Comparison of ENCODE assay signal across 22 mouse cellular contexts in the genomic region with DNA sequence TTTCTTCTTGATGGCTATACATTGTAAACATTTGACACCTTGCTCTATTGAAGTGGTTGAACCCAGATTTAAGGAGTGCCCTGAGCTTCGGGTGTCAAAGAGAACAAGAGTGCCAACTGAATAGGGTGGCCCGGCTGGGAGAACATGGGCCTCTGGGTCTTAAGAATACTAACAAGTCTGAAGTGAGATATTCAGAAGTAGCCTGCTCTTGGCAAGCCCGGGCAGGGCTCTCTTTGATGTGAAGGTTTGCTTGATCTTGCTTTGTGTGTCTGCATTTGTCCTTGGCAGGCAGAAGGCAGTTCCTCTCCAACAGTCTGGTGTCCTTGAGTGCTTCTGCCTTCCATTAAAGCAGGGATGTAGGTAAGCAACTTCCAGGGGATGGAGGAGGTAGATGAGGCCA.
DNase-seq lines count a peak whose midpoint lies in the region; ATAC-seq and TF ChIP-seq lines count a peak whose summit lies in the region.
"Had no signal": no experiment of that assay in that cellular context is flagged by ENCODE, and none has a peak within 500 bp of the region (broad histone marks: within the 10 kb centered on the region; RNA-seq: fewer than 3 reads in every experiment).

No protein-coding gene starts in this region.

- peak overlapping the region; percentile 12; the same call in 1 of the 2 replicates for H3K4me2 ChIP-seq in CH12.LX (ENCODE audit: insufficient read depth, low read depth, poor library complexity, severe bottlenecking)
- no peak overlapping the region for H3K4me2 ChIP-seq in liver, embryonic 12.5 days
- H3K4me2 ChIP-seq: embryonic facial prominence, embryonic 12.5 days; limb, embryonic 13.5 days; neural tube, embryonic 15.5 days had no signal

- no peak for ATAC-seq in liver, embryonic 12.5 days
- no peak for ATAC-seq in CD4-positive, CD25-positive, alpha-beta regulatory T cell, adult 4 months
- ATAC-seq: forebrain, embryonic 16.5 days had no signal

- peak; percentile 41 for TF ChIP-seq POLR2A in CH12.LX (IDR thresholded peaks at IDR 0.05; ENCODE audit: low read depth, low read length)
- TF ChIP-seq POLR2A in thymus, adult 2 months (IDR thresholded peaks at IDR 0.05; ENCODE audit: control insufficient read depth, extremely low read depth, insufficient read depth, low read length, poor library complexity), result no peak

- TF ChIP-seq CTCF in CH12.LX (conservative IDR thresholded peaks at IDR 0.05 in 1 of 2, IDR thresholded peaks at IDR 0.05 in 1 of 2; ENCODE audit: low read depth in 2 of 2, low read length in 2 of 2), result no peak
- TF ChIP-seq CTCF in thymus, adult 2 months (IDR thresholded peaks at IDR 0.05; ENCODE audit: borderline replicate concordance, control insufficient read depth, extremely low read depth, insufficient read depth, low read length, poor library complexity), result no peak

- WGBS in thymus, adult 2 months, result 56% methylated on average over 3 of the region's 3 CpGs
- WGBS in liver, embryonic 12.5 days (ENCODE audit: insufficient replicate concordance), result 58% methylated on average over 3 of the region's 3 CpGs

- in situ Hi-C loops in CH12.LX (cut with MboI; ENCODE audit: low pct_ligation_motif_present, low pct_unique_long_range_greater_than_20kb, low sequenced_read_pairs), result no loop called here

- no peaks in the 10 kb centered on the region for H3K27me3 ChIP-seq in CH12.LX (replicated peaks)
- no peaks in the 10 kb centered on the region for H3K27me3 ChIP-seq in thymus, adult 2 months (ENCODE audit: control insufficient read depth, insufficient read depth, low read length)
- no peaks in the 10 kb centered on the region for H3K27me3 ChIP-seq in liver, embryonic 12.5 days (replicated peaks)
- H3K27me3 ChIP-seq: embryonic facial prominence, embryonic 12.5 days; limb, embryonic 13.5 days; neural tube, embryonic 15.5 days had no signal

- no peaks in the 10 kb centered on the region for H3K36me3 ChIP-seq in CH12.LX (replicated peaks in 1 of 2; ENCODE audit: control insufficient read depth in 1 of 2, insufficient read depth in 1 of 2, low read length in 1 of 2)
- no peaks in the 10 kb centered on the region for H3K36me3 ChIP-seq in thymus, adult 2 months (ENCODE audit: control insufficient read depth, insufficient read depth, low read length)
- no peaks in the 10 kb centered on the region for H3K36me3 ChIP-seq in liver, embryonic 12.5 days
- H3K36me3 ChIP-seq: embryonic facial prominence, embryonic 12.5 days; limb, embryonic 13.5 days; midbrain, embryonic 10.5 days; neural tube, embryonic 15.5 days had no signal

- H3K9me3 ChIP-seq in CH12.LX (replicated peaks; ENCODE audit: low read length), result peaks cover 4% of the 10 kb centered on the region
- H3K9me3 ChIP-seq in liver, embryonic 12.5 days (replicated peaks), result no peaks in the 10 kb centered on the region
- H3K9me3 ChIP-seq: embryonic facial prominence, embryonic 12.5 days; limb, embryonic 13.5 days; midbrain, embryonic 10.5 days; neural tube, embryonic 15.5 days had no signal

- H3K4me3 ChIP-seq in CH12.LX (replicated peaks in 1 of 3; ENCODE audit: low read depth in 2 of 3, low read length in 2 of 3, poor library complexity in 1 of 3), result peak overlapping the region in 2 of 3 experiments; percentile 17 to 43
- no peak overlapping the region for H3K4me3 ChIP-seq in thymus, adult 2 months (ENCODE audit: control insufficient read depth, insufficient read depth, low read length)
- H3K4me3 ChIP-seq in liver, embryonic 12.5 days, result no peak overlapping the region
- H3K4me3 ChIP-seq: embryonic facial prominence, embryonic 12.5 days; heart, adult 2 months; limb, embryonic 13.5 days; midbrain, embryonic 10.5 days; neural tube, embryonic 15.5 days had no signal

- dilution Hi-C loops in CH12.LX (cut with MboI; ENCODE audit: extremely low pct_ligation_motif_present, extremely low pct_unique_long_range_greater_than_20kb, low sequenced_read_pairs), result no loop called here

- no peak for TF ChIP-seq RAD21 in CH12.LX (IDR thresholded peaks at IDR 0.05; ENCODE audit: low read depth, low read length)

- H3K9ac ChIP-seq in CH12.LX (ENCODE audit: insufficient read depth, low read depth), result peak overlapping the region; percentile 66
- no peak overlapping the region for H3K9ac ChIP-seq in liver, embryonic 12.5 days
- H3K9ac ChIP-seq: embryonic facial prominence, embryonic 12.5 days; limb, embryonic 13.5 days; neural tube, embryonic 15.5 days had no signal

- peaks cover 6 to 8% of the 10 kb centered on the region in 2 experiments for H3K4me1 ChIP-seq in CH12.LX (ENCODE audit: control insufficient read depth in 1 of 2, insufficient read depth in 2 of 2)
- H3K4me1 ChIP-seq in thymus, adult 2 months (replicated peaks; ENCODE audit: control insufficient read depth, insufficient read depth, low read length), result no peaks in the 10 kb centered on the region
- H3K4me1 ChIP-seq in liver, embryonic 12.5 days, result no peaks in the 10 kb centered on the region
- H3K4me1 ChIP-seq: limb, embryonic 13.5 days; neural tube, embryonic 15.5 days had no signal

- no peaks in the 10 kb centered on the region for H3K79me2 ChIP-seq in CH12.LX (replicated peaks; ENCODE audit: control insufficient read depth, extremely low read depth, insufficient read depth, poor library complexity, severe bottlenecking)

- DNase-seq in lung, postnatal 10 days, result peak; percentile 1
- DNase-seq in lung, postnatal 14 days, result no peak
- DNase-seq in CH12.LX (ENCODE audit: extremely low read depth) (no peak), R1 (ENCODE audit: low read depth, low spot score) (peak; percentile 6)
- peak; percentile 50 to 55 for DNase-seq in adrenal gland, postnatal 36 days
- no peak for DNase-seq in thymus, adult 2 months
- DNase-seq: cerebellum, adult 11-12 months; cerebellum, postnatal 36 days; heart, adult 2 months; kidney, adult 2 months; kidney, postnatal 25 days; layer of hippocampus, adult 9-11 months; lung, adult 18-20 months; right cerebral cortex, adult 18-20 months; spleen, adult 18-20 months had no signal

- TF ChIP-seq EP300 in CH12.LX (IDR thresholded peaks at IDR 0.05; ENCODE audit: low read length), result 0 out of 2 replicates have a peak, but pooled peaks have one; percentile 13

- H3K27ac ChIP-seq in CH12.LX (ENCODE audit: insufficient read depth, low read depth), result no peak overlapping the region
- H3K27ac ChIP-seq in thymus, adult 2 months (ENCODE audit: control insufficient read depth, insufficient read depth, low read length), result no peak overlapping the region
- no peak overlapping the region for H3K27ac ChIP-seq in liver, embryonic 12.5 days
- H3K27ac ChIP-seq: embryonic facial prominence, embryonic 12.5 days; heart, adult 2 months; limb, embryonic 13.5 days; midbrain, embryonic 10.5 days; neural tube, embryonic 15.5 days had no signal

TF ChIP-seq in CH12.LX, 34 proteins besides CTCF, POLR2A, EP300 and RAD21:
- TF ChIP-seq TBP (conservative IDR thresholded peaks at IDR 0.05; ENCODE audit: low read depth, low read length), result 0 out of 2 replicates have a peak, but pooled peaks have one; percentile 35
- TF ChIP-seq CHD1 (IDR thresholded peaks at IDR 0.05; ENCODE audit: low read depth, low read length), result peak; percentile 51; the same call in 1 of the 2 replicates
- TF ChIP-seq MAX (IDR thresholded peaks at IDR 0.05; ENCODE audit: low read length), result no peak
- TF ChIP-seq NELFE (IDR thresholded peaks at IDR 0.05; ENCODE audit: low read depth, low read length), result peak; percentile 56; the same call in 1 of the 2 replicates
- no peak for TF ChIP-seq RCOR1 (conservative IDR thresholded peaks at IDR 0.05; ENCODE audit: low read depth, low read length)

Comparison
In these comparisons a context has a peak if more than half of its experiments do, and no peak if none do; other contexts are left out.
1. DNase-seq: peak in lung, postnatal 10 days (single experiment), R1 (single experiment) and adrenal gland, postnatal 36 days (2 of 2); none in lung, postnatal 14 days (single experiment), CH12.LX (single experiment) and thymus, adult 2 months (single experiment).
2. H3K4me3 ChIP-seq: peak in CH12.LX (2 of 3); none in thymus, adult 2 months (single experiment) and liver, embryonic 12.5 days (single experiment).